Mouse (Mus musculus): ENCODE results near the gene Pheta1. TPM values are rescaled to one million over a fixed set of nuclear protein-coding genes. Genes with fewer than 3 reads are reported as not detected.

Gene Pheta1
- total and polyA plus RNA-seq, 3 experiments: 8.1 to 8.8 TPM; not detected in 1

DNA sequence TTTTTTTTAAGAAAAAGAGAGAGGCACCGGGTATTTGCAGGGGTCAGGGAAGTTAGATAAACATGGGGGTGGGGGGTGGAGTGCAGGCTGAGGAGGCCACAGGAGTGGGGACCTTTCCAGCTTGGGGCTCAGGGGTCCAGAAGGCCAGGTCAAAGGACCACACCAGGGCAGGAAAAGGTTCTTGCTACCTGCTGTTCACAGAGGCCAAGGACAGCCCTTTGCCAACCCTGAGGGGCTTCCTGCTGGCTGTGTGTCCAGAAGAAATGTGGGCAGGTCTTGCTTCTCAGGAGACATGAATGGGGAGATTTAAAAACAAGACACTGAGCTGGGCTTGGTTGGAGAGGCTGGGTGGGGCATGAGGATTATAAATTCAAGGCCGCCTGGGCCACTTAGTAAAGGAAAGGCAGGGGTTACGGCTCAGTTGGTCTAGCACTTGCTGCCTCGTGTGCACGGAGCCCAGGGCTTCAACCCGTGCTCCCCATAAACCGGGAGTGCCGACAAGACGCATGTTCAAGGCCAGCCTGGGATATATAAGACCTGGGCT lies 41.1 kb downstream of the Pheta1 start:
- TF ChIP-seq TCF12 (IDR thresholded peaks at IDR 0.05; ENCODE audit: low read depth, low read length) (no peak), NRF1 (IDR thresholded peaks at IDR 0.05; ENCODE audit: insufficient read depth, low read depth, low read length, poor library complexity, severe bottlenecking) (no peak), KAT2A (conservative IDR thresholded peaks at IDR 0.05; ENCODE audit: low read depth, low read length) (no peak), UBTF (IDR thresholded peaks at IDR 0.05; ENCODE audit: borderline replicate concordance, insufficient read depth, low read depth, low read length) (no peak), CTCF (IDR thresholded peaks at IDR 0.05 in 2 of 3, conservative IDR thresholded peaks at IDR 0.05 in 1 of 3; ENCODE audit: control insufficient read depth in 1 of 3, insufficient read depth in 1 of 3, low read depth in 2 of 3, low read length in 3 of 3, poor library complexity in 1 of 3, severe bottlenecking in 1 of 3) (no peak)
- no peaks in the 10 kb centered on the region for H3K79me2 ChIP-seq (ENCODE audit: control insufficient read depth, insufficient read depth, low read length, poor library complexity)
- no peak overlapping the region for H3K27ac ChIP-seq (ENCODE audit: control insufficient read depth, low read depth, low read length)
- H3K9ac ChIP-seq (ENCODE audit: control insufficient read depth, low read depth, low read length, poor library complexity, severe bottlenecking): no peak overlapping the region
- no peak for DNase-seq (ENCODE audit: low read depth, low spot score)
- no peaks in the 10 kb centered on the region for H3K36me3 ChIP-seq (ENCODE audit: control insufficient read depth in 1 of 2, insufficient read depth in 2 of 2, low read length in 2 of 2)
- no peaks in the 10 kb centered on the region for H3K27me3 ChIP-seq (ENCODE audit: control insufficient read depth in 1 of 2, insufficient read depth in 2 of 2, low read length in 2 of 2)
- H3K4me1 ChIP-seq (ENCODE audit: control insufficient read depth in 1 of 2, insufficient read depth in 2 of 2, low read length in 2 of 2): no peaks in the 10 kb centered on the region
- no peaks in the 10 kb centered on the region for H3K9me3 ChIP-seq (replicated peaks; ENCODE audit: insufficient read depth, low read length)
- H3K4me3 ChIP-seq (ENCODE audit: control insufficient read depth in 1 of 2, insufficient read depth in 1 of 2, low read depth in 2 of 2, low read length in 2 of 2): no peak overlapping the region

DNA sequence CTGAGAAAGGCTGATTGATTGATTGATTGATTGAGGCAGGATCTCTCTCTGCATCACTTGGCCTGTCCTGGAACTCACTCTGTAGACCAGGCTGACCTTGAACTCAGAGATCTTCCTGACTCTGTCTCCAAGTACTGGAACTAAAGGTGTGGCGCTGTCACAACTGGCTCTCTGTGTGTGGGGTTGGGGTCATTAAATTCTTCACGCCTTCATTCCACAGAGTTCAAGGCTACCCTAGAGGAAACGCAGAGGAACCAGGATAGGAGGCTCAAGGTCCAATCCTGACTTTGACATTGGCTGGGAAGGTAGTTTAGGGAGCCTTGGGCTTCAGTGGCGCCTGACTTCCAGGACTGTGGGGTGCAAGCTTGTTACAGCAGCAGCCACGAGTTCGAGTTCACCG lies 42.1 kb downstream of the Pheta1 start:
- Histone ChIP-seq H3K27me3 (ENCODE audit: control insufficient read depth in 1 of 2, insufficient read depth in 2 of 2, low read length in 2 of 2) (no peaks in the 10 kb centered on the region), H3K36me3 (ENCODE audit: control insufficient read depth in 1 of 2, insufficient read depth in 2 of 2, low read length in 2 of 2) (no peaks in the 10 kb centered on the region), H3K9ac (ENCODE audit: control insufficient read depth, low read depth, low read length, poor library complexity, severe bottlenecking) (no peak overlapping the region), H3K4me3 (ENCODE audit: control insufficient read depth in 1 of 2, insufficient read depth in 1 of 2, low read depth in 2 of 2, low read length in 2 of 2) (no peak overlapping the region), H3K4me1 (ENCODE audit: control insufficient read depth in 1 of 2, insufficient read depth in 2 of 2, low read length in 2 of 2) (no peaks in the 10 kb centered on the region), H3K79me2 (ENCODE audit: control insufficient read depth, insufficient read depth, low read length, poor library complexity) (no peaks in the 10 kb centered on the region), H3K27ac (ENCODE audit: control insufficient read depth, low read depth, low read length) (no peak overlapping the region), H3K9me3 (replicated peaks; ENCODE audit: insufficient read depth, low read length) (no peaks in the 10 kb centered on the region)
- no peak for DNase-seq (ENCODE audit: low read depth, low spot score)
- TF ChIP-seq TAL1 (IDR thresholded peaks at IDR 0.05; ENCODE audit: low read length): no peak
- TF ChIP-seq RCOR1 (IDR thresholded peaks at IDR 0.05; ENCODE audit: low read depth, low read length): no peak
- no peak for TF ChIP-seq RAD21 (IDR thresholded peaks at IDR 0.05; ENCODE audit: low read depth, low read length)
- no peak for TF ChIP-seq JUND (IDR thresholded peaks at IDR 0.05; ENCODE audit: low read depth, low read length)
- no peak for TF ChIP-seq MYB (IDR thresholded peaks at IDR 0.05; ENCODE audit: low read depth, low read length)
- no peak for TF ChIP-seq ZC3H11A (IDR thresholded peaks at IDR 0.05; ENCODE audit: low read depth, low read length)
- TF ChIP-seq EP300 (IDR thresholded peaks at IDR 0.05; ENCODE audit: low read depth in 1 of 2, low read length in 2 of 2): no peak
- no peak for TF ChIP-seq TBP (IDR thresholded peaks at IDR 0.05; ENCODE audit: low read depth, low read length)

DNA sequence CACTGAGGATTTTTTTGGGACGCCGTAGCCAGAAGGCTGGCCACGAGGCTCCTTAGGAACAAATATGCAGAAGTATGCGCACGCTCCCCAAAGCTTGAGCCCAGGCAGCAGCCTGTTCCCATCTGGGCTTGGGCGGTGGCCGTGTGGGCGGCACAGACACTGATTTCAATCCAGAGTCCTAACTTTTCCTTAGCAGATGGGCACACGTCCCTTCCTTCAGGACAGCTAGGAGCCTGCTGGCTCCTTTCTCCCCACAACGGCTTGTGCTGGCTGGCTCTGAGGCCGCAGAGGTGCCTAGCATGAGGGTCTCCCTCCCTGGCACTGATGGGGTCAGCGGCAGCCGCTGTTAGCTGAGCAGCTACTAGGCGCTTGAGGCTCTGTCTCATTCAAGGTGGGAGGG lies 43.5 kb downstream of the Pheta1 start:
- Histone ChIP-seq H3K27me3 (ENCODE audit: control insufficient read depth in 1 of 2, insufficient read depth in 2 of 2, low read length in 2 of 2) (no peaks in the 10 kb centered on the region), H3K4me1 (ENCODE audit: control insufficient read depth in 1 of 2, insufficient read depth in 2 of 2, low read length in 2 of 2) (no peaks in the 10 kb centered on the region), H3K27ac (ENCODE audit: control insufficient read depth, low read depth, low read length) (no peak overlapping the region), H3K9me3 (replicated peaks; ENCODE audit: insufficient read depth, low read length) (no peaks in the 10 kb centered on the region), H3K9ac (ENCODE audit: control insufficient read depth, low read depth, low read length, poor library complexity, severe bottlenecking) (no peak overlapping the region), H3K36me3 (ENCODE audit: control insufficient read depth in 1 of 2, insufficient read depth in 2 of 2, low read length in 2 of 2) (no peaks in the 10 kb centered on the region), H3K79me2 (ENCODE audit: control insufficient read depth, insufficient read depth, low read length, poor library complexity) (no peaks in the 10 kb centered on the region), H3K4me3 (ENCODE audit: control insufficient read depth in 1 of 2, insufficient read depth in 1 of 2, low read depth in 2 of 2, low read length in 2 of 2) (no peak overlapping the region)
- no peak for TF ChIP-seq CHD1 (IDR thresholded peaks at IDR 0.05; ENCODE audit: low read depth, low read length)
- no peak for TF ChIP-seq CHD2 (IDR thresholded peaks at IDR 0.05; ENCODE audit: low read length)
- TF ChIP-seq TBP (IDR thresholded peaks at IDR 0.05; ENCODE audit: low read depth, low read length): no peak
- no peak for TF ChIP-seq ETS1 (IDR thresholded peaks at IDR 0.05; ENCODE audit: low read depth, low read length)
- TF ChIP-seq MEF2A (IDR thresholded peaks at IDR 0.05; ENCODE audit: extremely low read depth, insufficient replicate concordance, low read depth, low read length, poor library complexity, severe bottlenecking): no peak
- no peak for TF ChIP-seq EP300 (IDR thresholded peaks at IDR 0.05; ENCODE audit: low read depth in 1 of 2, low read length in 2 of 2)
- TF ChIP-seq MAX (IDR thresholded peaks at IDR 0.05; ENCODE audit: low read length): no peak
- TF ChIP-seq MAFK (IDR thresholded peaks at IDR 0.05; ENCODE audit: borderline replicate concordance, low read depth, low read length): no peak
- no peak for TF ChIP-seq HCFC1 (IDR thresholded peaks at IDR 0.05; ENCODE audit: low read depth, low read length)
- DNase-seq (ENCODE audit: low read depth, low spot score): no peak
